Mouse (Mus musculus) gastrocnemius, postnatal 36 days (tissue): Measurements from ENCODE around the gene Cntd1. TPM values are rescaled to one million over a fixed set of nuclear protein-coding genes. Genes with fewer than 3 reads are reported as not detected.
"Not testable (repeated sequence)": the region's sequence is repeated elsewhere in the genome, so short reads cannot be mapped to it uniquely, and the experiment has no call there.

Source experiments
- DNase-seq, 2 experiments: peaks; one replicate each; pipeline ENCODE4 v3.0.0; 2022
- intact Hi-C: fragments of 180-260 bp; cut with DNase I; formaldehyde crosslinking; loops from one replicate; pipeline ENCODE4 v1.15.1; 2025
- total RNA-seq, 2 experiments: library from RNA; stranded (reverse); gene quantifications; 2 replicates each; pipeline ENCODE4 v1.2.3; 2021

The Cntd1 gene
- total RNA-seq, 2 experiments from 2014 or later: 0.10 to 0.15 TPM

DNA sequence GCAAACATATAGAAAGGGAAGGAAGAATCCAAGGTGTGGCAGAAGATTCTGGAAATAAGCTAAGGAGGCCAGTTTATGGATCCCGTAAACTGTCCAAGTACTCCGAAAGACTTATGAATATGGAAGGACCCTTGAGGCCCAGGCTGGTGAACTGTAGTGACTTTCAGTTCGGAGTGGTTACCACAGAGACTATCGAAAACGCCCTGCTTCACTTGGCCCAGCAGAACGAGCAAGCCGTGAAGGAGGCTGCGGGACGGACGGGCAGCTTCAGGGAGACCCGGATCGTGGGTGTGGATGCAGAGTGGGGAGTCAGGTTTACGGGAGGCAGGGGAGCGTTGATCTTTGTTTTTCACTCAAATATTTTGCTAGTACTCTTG is 369 bp downstream of the Cntd1 start:
- intact Hi-C loops: no loop called here

DNA sequence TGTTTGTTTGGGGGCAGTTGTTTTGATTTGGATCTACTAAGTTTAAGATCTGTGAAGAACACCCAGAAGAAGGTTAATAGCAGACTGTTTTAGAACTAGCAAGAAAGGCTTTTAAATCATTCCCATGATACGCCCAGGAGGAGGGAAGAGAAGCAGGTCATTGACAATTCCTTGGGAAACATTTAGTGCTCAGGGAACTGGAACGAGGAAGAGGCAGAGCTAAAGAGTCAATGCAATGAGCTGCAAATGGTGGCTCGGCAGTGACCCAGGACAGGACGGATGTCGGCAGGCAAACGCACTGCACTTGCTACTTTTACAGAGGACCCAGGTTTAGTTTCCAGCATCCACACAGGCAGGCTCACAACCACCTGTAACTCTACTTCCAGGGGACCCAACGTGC is 2.0 kb downstream of the Cntd1 start:
- intact Hi-C loops: no loop called here

More for the DNA sequence above, 369 bp downstream of the Cntd1 start:
- no peak for DNase-seq

DNA sequence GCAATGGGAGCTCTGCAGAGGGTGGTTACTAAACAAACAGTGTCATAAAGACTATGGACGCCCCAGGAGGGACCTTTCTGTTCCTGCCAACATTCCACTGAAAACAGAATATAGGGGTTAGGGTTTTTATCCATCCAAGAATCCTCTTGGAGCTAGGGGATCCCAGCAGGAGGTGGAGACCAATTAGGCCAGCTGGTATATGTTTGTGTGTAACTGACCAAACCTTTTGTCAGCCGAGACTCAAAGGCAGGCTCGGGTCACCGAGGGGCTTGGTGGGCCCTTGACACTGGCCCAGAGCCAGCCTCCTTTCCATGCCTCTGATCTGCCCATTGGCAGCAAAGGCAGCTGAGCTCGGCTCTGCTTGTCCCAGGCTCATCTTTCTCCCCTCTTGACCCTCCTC is 4.1 kb downstream of the Cntd1 start:
- intact Hi-C loops: no loop called here
- no peak for DNase-seq

More for the DNA sequence above, 2.0 kb downstream of the Cntd1 start:
- DNase-seq: no peak

DNA sequence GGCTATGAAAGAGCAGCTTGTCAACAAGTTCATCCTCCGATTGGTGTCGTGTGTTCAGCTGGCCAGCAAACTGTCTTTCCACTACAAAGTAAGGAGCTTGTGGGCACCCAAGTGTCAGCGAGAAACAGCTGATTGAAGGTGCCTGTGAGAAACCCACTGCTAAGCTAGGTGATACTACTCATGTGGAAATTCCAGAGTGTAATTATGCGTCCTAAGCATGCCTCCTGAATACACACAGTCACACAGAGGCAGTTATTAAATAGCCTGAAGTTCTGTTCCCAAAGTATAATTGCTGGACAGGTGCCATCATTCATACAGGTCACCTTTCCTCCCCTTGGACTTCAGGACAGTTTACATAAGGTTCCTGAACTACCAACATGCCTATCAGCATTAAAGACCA is 5.0 kb downstream of the Cntd1 start:
- intact Hi-C loops: no loop called here
- DNase-seq: no peak

DNA sequence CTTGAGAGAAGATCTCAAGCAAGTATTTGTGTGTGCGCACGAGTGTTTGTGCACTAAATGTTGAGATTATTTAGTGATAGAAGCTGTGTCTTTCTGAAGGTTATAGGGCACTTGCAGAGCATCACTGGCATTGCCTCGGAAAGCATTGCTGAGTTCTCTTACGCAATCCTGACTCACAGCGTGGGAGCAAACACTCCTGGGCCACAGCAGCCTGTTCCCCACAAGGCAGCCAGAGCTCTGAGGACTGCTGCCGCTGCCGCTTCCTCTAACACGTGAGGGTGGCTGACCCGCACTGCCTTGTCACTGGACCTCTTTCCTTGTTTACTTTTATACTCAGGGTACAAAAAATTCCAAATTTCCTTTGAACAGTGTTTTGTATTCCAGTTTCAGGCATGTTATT is 8.5 kb downstream of the Cntd1 start:
- intact Hi-C loops: no loop called here
- no peak for DNase-seq

DNA sequence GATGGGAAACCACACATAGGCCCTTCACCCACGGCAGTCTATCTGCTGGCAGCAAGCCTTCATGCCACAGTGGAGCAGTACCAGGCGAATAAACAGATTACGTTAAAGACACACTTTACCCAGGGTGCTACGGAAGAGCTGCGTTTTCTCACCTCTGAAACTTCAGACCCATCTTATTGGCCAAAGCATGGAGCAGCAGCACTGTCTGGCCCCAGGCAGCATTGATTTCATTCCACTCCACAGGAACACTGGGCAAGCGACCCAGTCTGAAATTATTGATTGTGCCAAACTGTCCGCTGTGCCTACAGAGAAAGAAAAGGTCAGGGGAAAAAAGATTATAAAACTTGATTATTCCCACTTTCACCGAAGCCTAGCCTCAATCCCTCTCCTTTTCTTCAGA is 12.4 kb downstream of the Cntd1 start:
- intact Hi-C loops: no loop called here

DNA sequence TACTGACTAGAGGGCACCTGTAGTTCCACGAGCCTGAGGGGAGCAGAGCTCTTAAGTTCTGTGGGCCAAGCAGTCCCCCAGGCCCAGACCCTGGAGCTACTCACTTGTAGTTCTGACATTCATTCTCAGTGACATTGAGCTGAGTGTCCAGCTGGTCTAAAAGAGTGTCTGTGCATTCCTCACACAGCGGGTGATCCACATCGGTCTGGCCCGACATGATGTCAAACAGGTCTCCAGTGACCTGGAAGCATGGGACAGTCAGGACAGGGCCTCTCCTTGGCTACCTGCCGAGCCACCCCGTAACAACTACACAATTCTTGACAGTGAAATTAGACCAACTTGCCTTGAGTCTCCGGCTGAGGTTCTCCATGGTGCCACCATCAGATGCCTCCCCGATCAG is 16.4 kb downstream of the Cntd1 start:
- intact Hi-C loops: no loop called here
- no peak for DNase-seq

More for the DNA sequence above, 12.4 kb downstream of the Cntd1 start:
- no peak for DNase-seq

DNA sequence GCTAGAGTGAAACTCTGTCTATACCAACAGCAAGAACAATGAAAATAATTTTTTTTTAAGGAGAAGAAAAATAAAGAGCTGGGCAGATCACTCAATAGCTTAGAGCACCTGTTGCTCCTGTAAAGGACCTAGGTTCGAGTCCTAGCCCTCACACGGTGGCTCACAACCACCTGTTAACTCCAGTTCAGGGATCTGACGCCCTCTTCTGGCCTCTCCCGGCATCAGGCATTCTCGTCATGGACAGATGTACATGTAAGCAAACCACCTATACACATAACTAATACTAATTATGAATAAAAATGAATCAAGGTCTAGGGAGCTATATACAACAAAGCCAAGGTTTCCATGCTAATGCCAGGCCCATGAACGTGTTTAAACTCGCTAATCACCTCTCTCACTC is 22.1 kb downstream of the Cntd1 start:
- intact Hi-C loops: no loop called here
- no peak for DNase-seq

DNA sequence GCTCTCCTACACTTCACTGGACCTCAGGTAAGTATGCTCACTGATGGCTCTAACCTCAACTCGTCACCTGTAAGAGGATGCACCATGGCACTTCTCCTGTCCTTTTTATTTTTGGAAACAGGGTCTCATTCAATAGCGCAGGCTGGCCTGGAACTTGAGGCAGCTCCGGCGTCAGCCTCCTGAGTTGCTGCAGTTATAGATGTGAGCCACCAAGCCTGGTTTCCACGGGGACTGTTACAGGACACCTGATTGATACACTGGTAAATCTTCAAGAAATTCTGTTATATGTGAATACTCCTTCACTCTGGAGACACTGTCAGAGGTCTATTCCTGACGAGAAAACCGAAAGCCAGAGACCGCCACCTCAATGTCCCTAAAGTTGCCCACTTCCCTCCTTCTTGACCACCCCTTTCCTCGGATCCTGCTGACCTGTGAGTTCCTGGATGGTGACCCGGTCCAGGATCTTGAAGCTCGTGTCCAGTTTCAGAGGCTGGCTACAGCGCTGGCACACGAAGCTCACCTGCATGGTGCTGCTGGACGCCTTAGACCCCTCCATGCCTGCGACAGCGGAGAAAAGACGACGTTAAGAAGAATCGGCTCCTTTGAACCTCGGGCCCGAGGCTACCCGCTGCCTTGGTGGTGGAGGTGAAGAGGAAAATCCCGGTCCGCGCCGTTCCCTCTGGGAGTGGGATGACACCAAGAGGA is 22.6 kb downstream of the Cntd1 start:
- intact Hi-C loops: loop anchor here (2.0 kb wide), 1 partner anchor 87 kb away; no protein-coding TSS in a partner anchor

DNA sequence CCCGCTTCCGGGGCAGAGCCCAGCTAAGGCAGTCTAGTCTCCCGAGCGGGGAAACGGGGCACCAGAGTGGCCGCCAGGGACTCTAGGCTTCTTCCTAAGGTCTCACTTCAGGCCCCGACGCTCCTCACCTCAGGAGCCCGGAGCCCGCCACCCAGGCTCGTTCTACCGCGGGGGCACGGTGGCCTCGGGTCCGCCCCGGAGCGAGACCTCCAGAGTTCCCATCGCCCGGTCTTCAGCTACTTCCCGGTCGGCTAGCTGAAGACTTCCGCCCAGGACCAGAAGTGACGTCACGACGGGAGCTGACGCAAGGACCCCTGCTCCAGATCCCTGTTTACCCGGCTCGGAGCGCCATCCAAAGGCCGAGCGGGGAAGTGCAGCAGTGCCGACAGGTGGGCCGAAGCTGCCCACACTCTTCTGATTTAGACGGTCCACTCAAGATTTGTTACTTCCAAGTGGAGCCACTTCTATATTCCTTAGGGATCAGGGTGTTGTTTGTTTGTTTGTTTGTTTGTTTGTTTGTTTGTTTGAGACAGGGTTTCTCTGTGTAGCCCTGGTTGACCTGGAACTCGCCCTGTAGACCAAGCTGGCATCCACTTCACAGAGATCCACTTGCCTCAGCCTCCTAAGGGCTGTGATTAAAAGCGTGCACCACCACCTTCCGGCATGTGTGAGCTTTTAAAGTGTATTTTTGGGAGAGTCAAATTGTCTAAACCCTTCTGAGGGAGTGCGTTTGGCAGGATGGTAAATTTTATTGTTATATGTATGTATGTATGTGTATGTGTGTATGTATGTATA is 23.4 kb downstream of the Cntd1 start, which contains the start of gene Becn1:
Gene Becn1, minus strand, starts transcription at position 283 of the 795 bp plus-strand sequence.
- intact Hi-C loops: loop anchor here (2.0 kb wide), 1 partner anchor 87 kb away; no protein-coding TSS in a partner anchor

More for the DNA sequence above, 22.6 kb downstream of the Cntd1 start:
- peak in 1 of 2 experiments; percentile 18 for DNase-seq

DNA sequence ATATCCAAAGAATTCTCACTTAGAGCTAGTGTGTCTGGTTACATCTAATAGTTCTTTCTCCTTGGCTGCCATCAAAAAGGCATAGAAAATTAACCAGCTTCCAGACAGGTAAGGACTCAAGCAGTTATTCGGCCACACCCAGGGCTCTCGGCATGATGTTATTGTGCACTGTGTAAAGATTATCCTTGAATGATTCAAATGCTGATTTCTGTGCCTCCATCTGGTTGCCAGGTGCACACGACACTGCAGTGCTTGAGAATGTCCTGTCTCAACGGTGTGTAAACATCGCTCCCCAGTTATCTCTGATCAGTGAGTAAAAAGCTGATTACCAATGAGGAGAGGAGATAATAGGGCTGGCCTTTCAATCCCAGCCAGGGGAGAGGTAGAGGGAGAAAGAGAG is 28.9 kb downstream of the Cntd1 start:
- intact Hi-C loops: no loop called here
- no peak for DNase-seq

More for the DNA sequence above, 23.4 kb downstream of the Cntd1 start, which contains the start of gene Becn1:
- DNase-seq: peak; percentile 93 to 94

DNA sequence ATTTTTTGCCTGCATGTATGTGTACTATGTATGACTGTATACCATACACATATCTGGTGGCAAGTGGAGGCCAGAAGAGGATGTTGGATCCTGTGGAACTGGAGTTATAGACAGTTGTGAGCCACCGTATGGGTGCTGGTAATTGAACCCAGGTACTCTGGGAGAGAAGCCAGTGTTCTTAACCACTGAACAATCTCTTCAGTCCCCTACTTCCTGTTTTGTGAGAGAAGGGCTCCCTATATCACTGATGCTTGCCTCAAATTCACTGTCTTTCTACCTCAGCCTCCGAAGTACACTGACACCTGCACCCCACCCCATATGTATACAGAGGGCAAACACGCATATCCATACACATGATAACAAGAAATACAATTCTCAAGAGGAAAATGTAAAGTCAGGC is 32.3 kb downstream of the Cntd1 start:
- no peak for DNase-seq
- intact Hi-C loops: no loop called here

DNA sequence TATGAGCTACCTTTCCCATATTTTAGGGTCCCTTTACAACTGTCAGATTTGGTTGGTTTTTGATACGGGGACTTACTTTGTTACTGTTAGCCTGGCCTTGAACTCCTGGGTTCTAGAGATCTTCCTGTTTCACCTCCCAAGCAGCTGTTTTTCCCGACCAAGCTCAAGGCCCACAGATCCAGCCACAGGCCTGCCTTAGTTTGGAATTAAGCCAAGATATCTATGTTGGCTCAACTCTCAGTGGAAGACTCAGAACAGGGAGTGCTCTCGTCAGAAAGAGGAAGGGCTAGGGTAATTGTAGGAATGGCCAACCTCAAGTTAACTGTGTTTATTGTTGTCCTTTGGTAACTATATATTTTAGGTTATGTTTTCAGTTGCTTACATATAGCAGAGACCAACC is 33.3 kb downstream of the Cntd1 start:
- DNase-seq: no peak
- intact Hi-C loops: no loop called here

DNA sequence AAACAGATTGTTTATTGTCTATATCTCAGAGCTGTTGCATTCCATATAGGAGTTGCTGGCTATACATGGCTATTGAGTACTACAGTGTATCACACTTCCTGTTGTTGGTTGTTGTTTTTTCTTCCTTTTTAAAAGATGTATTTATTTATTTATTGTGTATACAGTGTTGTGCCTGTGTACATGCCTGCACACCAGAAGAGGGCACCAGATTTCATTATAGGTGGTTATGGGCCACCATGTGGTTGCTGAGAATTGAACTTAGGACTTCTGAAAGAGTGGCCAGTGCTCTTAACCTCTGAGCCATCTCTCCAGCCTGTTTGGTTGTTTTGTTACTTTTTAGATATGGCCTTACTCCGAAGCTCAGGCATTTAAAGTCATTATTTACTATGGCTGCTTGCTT is 35.8 kb downstream of the Cntd1 start:
- no peak for DNase-seq
- intact Hi-C loops: no loop called here

DNA sequence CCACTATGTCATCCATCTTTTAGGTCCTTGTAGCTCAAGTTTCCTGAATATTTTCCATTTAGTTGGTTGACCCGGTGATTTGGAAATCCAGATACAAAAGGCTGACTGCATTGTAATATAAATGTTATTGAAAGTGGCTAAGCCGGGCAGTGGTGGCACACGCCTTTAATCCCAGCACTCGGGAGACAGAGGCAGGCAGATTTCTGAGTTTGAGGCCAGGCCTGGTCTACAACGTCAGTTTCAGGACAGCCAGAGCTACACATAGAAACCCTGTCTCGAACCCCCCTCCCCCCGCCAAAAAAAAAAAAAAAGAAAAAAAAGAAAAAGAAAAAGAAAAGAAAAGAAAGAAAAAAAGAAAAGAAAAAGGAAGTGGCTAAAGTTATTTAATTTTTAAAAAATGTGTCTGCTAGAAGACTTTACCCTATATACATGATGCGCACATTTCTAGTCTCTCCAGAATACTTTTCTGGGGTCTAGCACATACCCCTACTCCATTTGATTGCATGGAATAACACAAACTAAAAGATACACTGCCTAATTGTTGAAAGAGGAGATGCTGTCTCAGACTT is 36.4 kb downstream of the Cntd1 start:
- intact Hi-C loops: no loop called here

DNA sequence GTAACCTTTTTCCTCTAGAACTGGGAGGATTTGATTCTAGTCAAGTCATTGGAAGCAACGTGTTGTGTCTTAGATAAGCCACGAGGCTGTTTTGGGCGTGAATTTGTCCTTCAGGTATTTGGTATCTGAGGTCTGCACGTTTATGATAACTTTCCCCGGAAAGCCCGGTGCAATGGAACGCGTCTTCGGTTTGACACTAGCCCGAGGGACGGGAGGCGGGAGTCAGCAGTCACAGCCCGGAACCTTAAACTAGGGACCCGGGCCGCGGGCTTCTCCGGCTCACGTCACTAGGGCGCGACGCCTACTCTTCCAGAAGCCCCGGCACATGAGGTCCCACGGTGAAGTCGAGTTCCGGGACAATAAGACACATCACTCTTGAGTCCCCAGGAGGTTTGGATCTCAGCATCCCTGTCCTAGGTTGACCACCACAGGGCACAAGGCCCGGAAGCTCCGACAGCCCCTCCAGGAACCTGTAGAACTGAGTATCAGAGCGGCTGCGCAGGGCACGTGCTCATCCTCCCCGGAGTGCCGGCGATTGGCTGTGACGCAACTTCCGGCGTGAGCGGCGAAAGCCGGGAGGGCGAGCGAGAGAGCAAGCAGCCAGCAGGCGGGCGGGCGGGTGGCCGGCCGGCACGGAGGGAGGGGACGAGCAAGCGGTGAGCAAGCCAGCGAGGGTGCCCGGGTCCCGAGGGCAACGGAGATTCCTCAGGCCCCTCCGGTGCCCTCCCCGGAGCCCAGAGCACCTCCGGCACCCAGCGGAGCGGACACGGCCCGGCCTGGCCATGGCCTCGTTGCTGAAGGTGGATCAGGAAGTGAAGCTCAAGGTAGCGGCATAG is 37.1 kb downstream of the Cntd1 start, which contains the start of gene Psme3:
Gene Psme3, plus strand, starts transcription at position 549 of the 836 bp plus-strand sequence.
- DNase-seq: peak; percentile 86 to 94
- intact Hi-C loops: no loop called here

More for the DNA sequence above, 36.4 kb downstream of the Cntd1 start:
- no peak for DNase-seq

DNA sequence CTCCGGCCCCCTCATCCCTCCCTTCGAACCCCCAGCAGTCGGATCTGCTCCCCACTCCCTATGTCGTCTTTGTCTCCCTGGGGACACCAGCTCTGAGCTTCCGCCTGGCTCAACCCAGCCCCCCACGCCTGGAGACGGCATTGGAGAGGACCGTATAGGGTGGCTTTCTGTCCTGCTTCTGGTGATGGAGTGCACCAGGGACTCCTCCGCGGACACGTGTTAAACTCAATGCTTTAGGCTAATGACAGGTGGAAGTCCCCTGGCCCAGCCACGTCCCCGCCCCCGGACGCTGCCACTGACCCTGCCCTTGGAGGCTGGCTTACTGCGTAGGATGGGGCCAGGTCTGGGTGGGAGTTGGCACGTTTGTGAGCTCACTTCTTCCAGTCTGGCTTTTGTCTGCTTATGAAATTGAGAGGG is 37.7 kb downstream of the Cntd1 start:
- intact Hi-C loops: no loop called here
- no peak for DNase-seq

DNA sequence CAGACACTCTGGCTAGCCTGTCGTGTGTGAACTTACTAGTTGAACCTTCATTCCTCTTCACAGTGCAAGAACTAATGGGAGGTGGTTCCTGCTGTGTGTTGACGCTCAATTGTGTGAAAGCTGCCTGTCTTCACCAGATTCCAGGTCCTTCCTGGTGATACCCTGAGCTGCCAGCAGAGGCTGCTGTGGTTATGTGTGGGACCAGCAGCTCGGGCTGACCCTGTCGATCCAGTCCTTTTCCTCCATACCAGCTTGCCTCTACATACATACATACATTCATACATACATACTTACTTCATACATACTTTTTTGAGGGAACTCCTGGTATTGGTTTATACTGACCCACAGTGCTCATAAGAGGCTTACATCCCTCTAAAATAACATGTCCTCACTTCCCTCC is 44.8 kb downstream of the Cntd1 start:
- DNase-seq: peak; percentile 48 to 55
- intact Hi-C loops: loop anchor here (1.0 kb wide), 1 partner anchor 72 kb away; no protein-coding TSS in a partner anchor

DNA sequence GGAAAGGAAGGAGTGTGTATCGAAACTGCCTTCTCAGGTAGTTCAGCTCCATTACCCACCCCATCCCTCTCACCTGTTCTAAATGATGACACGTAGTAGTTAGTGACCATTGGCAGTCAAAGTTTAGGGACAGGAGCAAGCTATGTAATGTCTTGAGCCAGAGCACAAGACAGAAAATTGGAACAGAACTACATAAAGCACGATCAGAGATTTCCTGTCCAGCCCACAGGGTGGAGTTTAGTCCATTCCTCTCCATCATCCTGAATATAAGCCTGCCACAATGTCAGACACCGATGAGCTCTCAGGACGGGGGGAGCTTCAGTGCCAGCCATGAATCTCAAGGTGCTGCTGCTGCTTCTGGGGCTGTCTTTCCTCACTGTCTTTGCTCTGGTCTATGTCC is 46.0 kb downstream of the Cntd1 start, which contains the start of gene Aoc2:
Gene Aoc2, plus strand, starts transcription at position 301 of the 400 bp plus-strand sequence.
- DNase-seq: no peak
- intact Hi-C loops: no loop called here

DNA sequence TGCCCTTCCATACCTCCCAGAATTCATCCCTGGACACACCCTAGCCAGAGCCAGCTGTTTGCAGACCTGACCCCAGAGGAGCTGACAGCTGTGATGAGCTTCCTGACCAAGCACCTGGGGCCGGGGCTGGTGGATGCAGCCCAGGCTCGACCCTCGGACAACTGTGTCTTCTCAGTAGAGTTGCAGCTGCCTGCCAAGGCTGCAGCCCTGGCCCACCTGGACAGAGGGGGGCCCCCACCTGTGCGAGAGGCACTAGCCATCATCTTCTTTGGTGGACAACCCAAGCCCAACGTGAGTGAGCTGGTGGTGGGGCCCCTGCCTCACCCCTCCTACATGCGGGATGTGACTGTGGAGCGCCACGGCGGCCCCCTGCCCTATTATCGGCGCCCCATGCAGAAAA is 46.4 kb downstream of the Cntd1 start:
- peak in 1 of 2 experiments; percentile 18 for DNase-seq
- intact Hi-C loops: not testable (repeated sequence)
